Mouse (Mus musculus) lung, adult 2 months (tissue): Measurements from ENCODE around the gene Cilp2.
A peak's percentile ranks its signal among the peaks of the same experiment; 100 is the strongest.

Source experiments
- CTCF ChIP-seq: fragments of 200-500 bp; IDR thresholded peaks from 2 replicates; pipeline ENCODE4 v1.5.1; 2011; ENCODE audit warnings: mild to moderate bottlenecking, low read length, control low read depth; ENCODE audit not compliant: insufficient read depth
- POLR2A ChIP-seq: fragments of 200-500 bp; IDR thresholded peaks from 2 replicates; pipeline ENCODE4 v1.6.1; 2011; ENCODE audit warnings: low read depth, mild to moderate bottlenecking, control low read depth, low read length, borderline replicate concordance; ENCODE audit errors: extremely low read depth

DNA sequence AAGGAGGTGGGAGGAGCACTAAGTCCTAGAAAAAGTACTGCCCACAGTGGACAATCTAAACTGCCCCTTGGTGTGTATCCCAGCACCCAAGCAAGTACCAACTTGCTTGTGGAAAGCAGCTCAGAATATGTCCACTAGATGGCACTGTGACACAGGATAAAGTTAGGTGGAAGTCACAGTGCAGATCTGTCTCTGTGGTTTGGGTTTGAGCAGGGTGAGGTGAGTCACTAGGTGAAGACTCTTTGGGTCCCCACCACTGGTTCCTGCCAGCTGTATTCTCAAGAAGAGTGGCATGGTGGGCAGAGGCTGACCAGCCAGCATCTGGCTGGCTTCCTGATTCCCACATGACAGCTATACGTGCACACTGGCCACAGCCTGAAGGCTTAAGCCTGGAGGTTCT is 31.5 kb upstream of the Cilp2 start:
- TF ChIP-seq POLR2A (no peak), CTCF (peak; percentile 40; the same call in 1 of the 2 replicates)
